Mouse (Mus musculus) cerebellum, adult 9-11 months (tissue): Measurements from ENCODE around the gene Cfap300.

Experiments used
- DNase-seq: peaks from one replicate; pipeline ENCODE4 v3.0.0; 2022

Cfap300 gene

DNA sequence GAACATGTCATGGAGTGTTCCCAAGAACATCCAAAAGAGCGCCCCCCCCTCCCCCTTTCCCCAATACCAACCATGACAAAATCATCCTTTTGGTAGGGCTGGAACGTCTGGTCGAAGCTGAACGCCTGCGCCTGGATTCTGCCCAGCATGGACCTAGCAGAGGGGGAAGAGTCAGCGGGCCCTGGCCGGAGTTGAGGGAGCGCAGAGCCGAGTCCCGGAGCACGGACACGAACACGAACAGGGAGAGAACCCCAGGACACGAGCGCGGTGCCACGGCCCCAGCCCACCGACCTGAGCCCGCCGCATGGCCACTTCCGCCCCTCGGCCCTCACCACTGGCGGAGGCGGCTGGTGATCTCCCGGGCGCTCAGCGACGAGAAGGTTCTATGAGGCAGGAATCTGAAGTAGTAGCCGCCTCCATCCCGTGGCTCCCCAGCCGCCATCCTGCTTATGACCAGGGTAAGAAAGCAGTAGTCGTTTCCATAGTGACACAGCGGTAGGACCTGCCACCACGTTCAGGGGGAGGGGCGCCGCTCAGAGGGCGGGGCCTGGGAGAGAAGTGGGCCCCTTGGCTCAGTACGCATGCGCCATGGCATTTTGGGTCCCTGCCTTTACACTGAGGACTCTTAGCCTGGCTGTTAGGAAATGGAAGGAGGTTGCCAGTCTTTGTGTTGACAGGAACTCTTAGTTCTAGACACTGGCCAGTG lies at the start of gene Cfap300:
Gene Cfap300, minus strand, starts transcription at position 486 of the 706 bp plus-strand sequence.
- DNase-seq: peak; percentile 97

DNA sequence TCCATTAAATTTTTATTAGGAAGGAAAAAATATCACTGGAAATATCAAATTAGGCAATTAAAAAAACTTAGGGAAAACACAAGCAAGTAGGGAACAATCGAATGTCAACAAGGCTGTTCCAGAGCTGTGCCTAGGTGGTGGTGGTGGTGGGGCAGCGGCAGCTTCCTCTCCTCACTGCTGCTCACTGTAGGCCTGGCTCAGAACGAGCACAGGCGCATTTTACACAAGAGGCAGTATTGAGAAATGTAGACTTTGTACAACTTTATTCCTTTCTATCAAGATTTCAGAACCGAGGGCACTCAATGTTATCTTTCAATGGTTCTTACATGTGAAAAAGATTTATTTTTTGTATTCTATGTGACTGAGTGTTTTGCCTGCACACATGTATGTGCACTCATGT lies 36.3 kb upstream of the Cfap300 start:
- no peak for DNase-seq

DNA sequence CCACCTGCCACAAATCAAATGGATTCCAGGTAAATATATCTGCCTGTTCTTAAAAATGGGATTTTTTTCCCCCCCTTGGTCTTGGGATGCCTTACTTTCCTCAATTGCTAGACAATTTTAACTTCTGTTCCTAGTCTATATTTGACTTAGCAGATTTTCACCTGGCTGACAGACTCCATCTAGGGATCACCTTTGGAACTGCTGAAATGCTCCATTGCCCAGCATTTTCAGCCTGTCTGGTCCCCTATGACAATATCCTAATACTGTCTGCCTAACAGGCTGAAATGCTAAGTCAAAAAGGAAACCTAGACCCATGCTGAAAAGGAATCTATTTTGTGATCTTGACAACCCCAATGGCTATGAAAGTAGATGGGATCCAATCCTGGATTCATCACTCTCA lies 31.7 kb upstream of the Cfap300 start:
- DNase-seq: no peak

DNA sequence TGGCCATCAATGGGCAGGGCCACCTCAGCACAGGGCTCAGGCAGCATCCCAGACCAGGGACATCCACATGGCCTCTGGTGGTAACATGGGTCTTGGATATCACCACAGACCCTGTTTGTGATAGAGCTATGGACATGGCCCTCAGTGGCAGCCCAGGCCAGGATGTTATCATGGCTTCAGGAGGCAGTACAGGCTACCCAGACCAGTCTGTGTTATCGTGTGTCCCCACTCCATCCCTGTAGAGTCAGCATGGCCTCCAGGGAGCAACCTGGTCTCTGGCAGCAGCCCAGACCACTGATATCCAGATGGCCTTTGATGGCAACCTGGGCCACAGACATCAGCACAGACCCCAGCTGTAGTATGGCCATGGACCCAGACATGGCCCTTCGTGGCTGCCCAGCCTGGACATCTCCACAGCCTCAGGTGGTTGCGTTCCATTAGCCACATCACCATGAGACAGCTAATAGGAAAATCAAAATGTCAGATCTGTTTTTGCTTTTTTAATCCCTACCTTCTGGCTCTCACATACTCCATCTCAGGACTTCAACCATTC lies 30.7 kb upstream of the Cfap300 start:
- DNase-seq: no peak

DNA sequence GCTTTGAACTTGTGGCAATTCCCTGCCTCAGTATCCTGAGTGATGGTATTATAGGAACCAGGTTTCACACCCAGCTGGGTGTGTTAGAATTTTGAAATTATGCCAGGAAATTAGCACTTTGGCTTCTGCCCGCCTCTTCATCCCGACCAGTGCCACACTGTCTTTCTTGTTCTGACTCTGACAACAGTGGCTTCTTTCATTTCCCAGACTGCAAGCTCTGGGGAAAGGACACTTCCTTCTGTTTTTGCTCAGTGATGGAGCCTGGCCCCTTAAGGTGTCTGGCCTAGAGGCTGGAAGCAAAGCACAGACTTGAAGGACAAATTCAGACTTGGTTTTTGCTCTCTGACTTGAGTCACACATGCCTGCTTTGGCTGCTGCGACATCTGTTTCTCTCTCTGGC lies 17.0 kb upstream of the Cfap300 start:
- no peak for DNase-seq

DNA sequence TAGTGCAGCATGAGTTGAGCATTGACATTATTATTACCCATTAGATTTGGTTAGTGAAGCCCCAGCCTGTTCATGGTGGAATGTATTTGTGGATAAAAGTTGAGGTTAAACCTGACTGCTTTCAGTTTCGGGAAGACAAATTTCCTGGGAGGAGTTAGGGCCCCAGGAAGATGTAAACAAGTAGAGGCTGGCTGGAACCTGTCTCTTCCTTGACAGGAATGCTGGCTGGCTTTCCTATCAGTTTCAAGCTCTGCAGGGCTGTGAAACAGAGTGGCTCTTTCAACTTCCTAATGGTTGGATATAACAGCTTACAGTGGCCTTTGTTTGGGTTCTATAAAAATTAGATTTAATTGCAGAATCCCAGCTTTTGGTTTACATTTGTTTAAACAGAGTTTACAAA lies 12.2 kb upstream of the Cfap300 start:
- no peak for DNase-seq

DNA sequence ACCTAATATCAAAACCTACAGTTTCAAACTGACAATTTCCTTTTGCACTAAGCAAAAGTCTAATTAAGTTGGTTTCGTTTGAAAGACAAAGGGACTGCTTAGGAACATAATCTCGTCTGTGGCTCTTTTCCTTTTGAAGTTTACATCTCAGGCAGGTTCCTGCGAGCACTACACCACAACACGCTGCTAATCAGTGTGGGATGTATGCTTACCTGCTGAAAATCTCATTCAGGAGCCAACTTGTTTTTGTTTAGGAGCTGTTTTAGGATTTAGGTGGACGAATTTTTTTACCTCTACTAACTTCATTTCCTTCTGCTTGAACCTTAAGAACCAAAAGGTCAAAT lies 393 bp upstream of the Cfap300 start:
- DNase-seq: no peak

DNA sequence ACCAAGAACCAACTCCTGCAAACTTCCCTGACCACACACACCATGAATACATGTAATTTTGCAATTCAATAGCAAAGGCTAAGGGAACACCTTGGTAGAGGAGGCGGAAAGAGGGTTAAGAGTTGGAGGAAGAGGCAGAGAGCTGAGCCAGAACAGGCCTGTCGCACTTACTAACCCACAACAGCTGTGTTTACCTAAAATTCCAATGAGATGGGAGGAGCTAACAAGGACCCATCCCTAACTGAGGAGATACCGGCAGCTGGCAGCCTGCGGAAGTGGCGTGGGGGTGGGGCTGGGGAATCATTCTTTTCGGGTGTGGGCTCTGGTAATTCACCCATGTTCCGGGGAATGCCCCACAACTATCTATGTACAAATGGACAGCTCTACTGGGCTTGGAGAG lies 7.1 kb downstream of the Cfap300 start:
- DNase-seq: no peak

DNA sequence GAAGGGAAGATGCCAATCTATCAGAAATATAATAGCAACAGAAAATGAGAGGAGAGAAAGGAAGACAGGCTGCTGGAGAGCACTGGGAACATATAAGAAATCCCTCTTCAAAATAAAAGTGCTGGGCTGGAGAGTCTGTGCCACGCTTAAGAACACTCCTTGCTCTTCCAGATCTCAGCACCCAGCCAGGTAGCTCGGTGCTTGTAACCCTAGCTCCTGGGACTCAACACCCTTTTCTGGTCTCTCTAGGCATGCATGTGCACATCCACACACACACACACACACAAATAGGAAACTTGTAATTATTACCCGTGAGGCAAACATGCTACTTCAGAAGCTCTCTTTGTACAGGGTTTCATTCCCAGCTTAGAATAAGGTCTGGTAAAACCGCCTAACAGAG lies 7.5 kb downstream of the Cfap300 start:
- no peak for DNase-seq

DNA sequence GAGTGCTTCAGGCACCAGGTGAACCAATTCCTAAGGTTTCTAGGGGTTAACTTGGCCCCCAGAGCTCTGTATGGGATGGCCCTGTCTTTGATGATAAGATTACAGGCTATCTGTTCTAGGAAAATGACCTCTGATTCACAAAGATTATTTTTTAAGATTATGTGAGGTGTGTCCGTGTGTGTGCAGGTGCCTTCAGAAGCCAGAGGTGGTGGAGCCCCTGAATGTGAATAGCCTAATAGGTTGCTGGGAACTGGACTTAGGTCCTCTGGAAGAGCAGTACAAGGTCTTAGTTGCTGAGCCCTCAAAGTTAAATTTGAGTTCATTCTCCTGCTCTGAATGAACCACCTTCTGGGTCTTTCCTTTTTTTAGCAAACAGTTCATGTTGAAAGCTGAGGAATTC lies 8.5 kb downstream of the Cfap300 start:
- DNase-seq: no peak

DNA sequence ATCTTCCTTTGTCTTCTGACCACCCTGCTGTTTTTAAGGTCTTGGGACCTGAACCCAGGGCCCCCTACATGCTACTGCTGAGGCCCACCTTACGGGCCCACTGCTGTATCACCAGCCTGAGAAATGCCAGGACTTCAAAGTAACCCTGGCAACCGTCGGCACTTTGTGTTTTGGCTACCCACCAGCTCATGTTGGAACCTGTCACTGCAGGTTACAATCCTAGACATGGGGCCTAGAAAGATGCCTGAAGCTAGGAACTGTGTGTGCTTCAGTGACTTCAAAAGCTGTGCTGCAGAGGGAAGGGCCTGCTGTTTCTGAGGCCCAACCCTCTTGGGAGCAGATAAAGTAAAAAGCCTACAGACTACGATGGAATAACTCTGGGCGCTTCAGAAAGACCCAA lies 9.8 kb downstream of the Cfap300 start:
- no peak for DNase-seq

DNA sequence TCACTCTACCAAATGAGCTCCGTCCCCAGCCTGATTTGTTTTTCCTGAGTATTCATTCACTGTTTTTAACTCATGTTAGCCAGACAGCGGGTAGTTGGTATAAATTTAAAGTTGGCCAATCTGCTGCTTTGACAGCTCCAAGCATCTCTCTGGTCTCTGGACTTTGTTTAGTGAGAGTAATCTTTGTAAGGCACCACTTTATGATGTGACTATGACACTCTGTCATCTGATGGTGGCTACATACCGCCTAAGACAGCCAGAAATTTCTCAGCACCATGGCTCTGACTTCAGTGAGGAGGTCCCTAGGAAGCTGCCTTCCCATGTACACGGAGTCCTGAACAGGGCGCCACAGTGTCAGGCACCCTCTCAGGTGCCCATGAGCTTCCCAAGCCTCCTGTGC lies 24.0 kb downstream of the Cfap300 start:
- no peak for DNase-seq

DNA sequence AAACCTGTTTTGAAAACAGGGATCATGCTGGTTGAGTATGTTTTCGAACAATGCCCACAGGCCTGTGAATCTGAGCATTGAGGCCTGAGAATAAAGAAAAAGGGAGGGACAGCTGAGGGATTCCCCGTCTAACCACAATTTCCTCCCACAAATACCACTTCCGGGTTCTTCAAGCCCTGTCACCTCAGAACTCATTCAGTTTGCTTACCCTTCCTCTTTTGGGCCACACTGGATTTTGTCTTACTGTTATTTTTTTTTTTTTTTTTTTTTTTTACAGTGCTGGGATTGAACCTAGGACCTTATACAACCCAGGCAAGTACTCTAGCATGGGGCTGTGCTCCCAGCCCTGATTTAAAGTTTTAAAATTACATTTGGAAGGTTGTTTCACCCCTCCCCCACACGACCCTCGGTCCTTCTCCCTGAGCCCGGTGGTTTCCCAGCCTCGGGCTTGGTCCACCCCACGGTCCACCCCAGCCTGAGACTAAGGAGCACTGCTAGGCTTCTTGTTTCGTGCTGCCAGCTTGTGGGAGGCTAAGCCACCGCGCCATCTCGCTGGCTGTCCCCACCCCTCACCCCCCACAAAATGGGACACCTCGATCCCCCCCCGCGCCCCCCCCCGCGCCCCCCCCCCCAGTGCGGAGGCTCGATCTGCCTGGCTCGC lies 25.2 kb downstream of the Cfap300 start:
- peak; percentile 54 for DNase-seq

DNA sequence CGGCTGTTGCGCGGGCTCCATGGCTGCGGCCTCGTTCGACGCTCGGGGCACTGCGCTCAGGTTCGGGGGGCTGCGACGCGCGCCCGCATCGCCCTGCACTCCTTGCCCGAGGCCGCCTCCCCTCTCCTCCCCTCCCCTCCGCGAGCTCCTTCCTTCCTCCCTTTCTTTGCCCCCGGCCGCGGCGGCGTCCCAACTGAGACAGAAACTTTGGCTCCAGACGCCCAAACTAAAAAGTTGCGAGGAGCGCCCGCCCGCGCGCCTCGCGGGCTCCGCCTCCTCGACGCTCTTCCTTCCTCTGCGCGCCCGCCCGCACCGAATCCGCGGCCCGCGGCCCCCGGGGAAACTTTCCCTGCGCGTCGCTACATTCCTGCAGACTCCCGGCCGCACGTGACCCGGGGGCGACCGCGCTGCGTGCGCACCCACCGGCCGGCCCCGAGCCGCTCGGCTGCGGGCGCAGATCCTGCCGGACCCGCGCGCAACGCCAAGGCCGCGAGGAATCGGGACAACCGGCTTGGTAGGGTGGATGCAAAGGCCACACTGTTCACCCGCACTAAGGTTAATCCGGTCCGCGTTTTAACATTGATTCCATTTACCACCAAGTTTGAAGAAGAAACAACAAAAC lies 38.1 kb downstream of the Cfap300 start, which contains the start of gene Yap1:
Gene Yap1, minus strand, starts transcription at position 227 of the 622 bp plus-strand sequence.
- peak; percentile 47 for DNase-seq

DNA sequence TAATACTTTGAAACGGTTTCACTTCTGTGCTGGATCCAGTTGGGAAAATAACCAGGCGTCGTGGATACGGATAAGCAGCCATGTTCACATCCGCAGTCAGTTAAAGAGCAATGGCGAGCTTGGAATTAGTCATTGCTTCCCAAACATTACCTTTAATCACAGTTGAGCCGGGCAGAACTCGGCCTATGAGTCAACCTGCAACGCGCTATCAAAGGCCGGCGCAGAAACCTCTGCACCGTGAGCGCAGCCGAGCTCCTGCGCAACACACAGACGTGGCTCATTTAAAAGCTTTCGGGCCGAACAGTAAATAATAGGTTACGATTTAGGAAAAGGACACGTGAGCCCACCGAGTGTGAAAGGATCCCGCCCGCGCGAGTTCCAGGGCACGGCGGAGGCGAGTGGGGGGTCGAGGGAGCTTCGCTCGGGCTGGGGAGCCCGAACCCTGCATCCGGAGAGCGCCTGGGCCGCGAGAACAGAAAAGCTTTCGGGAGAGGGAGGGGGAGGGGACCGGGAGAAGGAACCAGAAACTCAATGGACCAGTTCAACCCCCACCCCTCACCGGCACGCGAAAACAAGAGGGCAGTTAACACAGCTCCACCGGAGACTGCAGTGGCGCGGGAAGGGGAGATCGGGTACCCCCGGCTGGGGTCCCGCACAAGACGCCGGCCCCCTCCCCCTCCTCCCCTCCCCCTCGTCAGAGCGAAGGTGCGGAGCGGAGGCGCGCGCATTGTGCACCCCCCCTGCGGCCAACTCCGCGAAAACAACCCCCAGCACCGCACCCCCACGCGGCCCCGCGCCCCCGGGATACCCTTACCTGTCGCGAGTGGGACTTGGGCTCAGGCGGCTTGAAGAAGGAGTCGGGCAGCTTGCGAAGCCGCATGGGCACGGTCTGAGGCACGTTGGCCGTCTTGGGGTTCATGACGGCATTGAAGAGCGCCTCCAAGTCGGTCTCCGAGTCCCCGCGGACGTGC lies 39.0 kb downstream of the Cfap300 start:
- DNase-seq: peak; percentile 23

DNA sequence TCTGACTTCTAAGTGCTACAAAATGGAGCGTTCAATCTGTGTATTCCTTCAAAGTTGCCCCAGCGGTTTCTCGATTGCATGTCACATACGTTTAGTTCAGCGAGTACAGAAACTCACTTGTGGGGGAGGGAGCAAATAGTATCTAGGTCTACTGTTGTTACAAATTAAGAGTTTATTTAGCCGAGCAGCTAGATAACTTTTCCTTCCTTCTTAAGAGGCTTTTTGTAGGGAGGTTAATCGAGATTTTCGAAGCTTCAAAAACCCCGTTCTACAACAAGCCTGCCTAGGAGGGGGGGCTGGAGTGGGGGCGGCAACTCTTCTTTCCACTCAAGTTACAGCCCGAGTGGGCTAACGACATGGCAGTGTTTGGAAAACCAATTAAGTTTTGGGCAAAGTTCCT lies 39.8 kb downstream of the Cfap300 start:
- DNase-seq: no peak

DNA sequence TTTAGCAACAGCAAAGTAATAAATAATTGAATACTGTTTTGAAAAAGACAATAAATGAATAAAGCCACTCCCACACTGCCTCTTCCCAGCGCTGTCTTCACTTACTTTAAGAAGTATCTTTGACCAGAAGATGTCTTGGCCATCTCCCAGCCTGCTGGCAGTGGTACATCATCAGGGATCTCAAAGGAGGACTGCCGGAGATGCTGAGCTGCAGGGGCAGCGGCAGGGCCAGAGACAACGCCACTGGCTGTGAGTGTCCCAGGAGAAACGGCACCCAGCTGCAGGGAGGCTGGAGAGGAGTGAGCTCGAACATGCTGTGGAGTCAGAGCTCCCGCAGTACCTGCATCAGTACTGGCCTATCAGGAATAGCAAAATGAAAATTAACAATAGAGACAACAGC lies 41.3 kb downstream of the Cfap300 start:
- no peak for DNase-seq

DNA sequence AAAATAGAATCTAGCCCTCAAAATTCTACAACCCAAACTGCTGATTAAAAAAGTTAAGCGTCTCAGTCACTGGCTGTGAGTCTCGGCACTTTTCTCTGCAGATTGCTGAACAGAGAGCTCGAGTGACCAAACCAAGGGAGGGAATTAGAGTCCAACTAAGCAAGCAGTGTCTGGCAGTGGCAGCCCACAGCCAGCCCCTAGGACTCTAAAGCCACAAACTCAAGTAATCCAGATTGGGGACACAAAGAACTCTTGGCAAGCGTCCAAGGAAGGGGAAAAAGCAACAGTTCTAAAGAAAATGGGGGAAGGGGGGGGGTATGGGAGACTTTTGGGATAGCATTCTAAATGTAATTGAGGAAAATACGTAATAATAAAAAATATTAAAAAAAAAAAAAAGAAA lies 48.3 kb downstream of the Cfap300 start:
- no peak for DNase-seq

DNA sequence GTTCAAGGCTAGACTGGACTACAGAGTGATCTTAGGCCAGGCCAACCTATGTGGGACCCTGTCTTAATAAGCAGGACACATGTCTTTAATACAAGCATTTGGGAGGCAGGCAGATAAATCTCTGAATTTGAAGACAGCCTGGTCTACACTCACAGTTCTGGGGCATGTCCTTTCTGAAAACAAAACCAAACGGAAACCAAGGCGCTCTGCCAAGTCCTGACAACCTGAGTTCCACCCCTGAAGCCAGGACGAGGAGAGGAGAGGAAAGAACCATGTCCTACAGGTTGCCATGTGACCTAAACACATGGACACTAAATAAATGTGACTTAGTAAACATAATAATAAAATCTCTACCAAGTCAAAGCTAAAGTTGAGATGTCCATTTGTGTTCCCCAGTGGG lies 50.0 kb downstream of the Cfap300 start:
- DNase-seq: no peak

DNA sequence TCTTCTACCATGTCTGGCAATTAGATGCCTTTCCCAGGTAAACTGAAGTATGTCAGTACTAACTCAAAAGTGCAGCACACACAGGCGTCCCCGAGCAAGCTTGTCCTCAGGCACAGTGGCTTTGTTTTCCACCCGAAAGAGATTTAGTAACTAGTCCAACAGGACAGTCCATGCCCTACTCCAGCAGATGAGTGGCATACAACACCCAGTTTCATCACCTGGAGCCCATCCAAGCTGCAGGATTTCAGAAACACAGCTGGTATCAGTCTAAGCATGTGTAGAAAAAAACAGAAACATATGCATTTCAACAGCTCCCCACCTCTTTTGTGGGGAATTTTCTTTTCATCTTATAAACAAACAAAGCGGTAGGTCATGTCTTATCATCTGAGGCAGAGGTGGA lies 51.7 kb downstream of the Cfap300 start:
- DNase-seq: no peak

DNA sequence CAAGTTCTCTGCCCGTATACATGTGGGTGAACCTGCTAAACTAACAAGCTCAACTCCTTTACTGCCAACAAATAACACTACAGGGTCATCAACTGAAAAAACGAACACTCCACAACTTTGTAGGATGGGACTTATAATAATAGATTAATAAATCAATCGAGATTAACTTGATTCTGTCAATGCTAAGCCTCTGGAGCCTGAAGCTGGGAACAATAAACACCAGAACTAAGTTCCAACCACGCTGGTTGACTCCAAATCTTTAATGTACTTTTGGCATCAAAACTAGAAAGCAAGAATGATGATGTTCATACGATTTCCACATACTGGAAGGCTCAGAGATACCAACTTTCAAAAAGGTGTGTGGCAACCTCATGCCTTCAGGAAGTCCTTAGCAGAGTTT lies 55.5 kb downstream of the Cfap300 start:
- no peak for DNase-seq

DNA sequence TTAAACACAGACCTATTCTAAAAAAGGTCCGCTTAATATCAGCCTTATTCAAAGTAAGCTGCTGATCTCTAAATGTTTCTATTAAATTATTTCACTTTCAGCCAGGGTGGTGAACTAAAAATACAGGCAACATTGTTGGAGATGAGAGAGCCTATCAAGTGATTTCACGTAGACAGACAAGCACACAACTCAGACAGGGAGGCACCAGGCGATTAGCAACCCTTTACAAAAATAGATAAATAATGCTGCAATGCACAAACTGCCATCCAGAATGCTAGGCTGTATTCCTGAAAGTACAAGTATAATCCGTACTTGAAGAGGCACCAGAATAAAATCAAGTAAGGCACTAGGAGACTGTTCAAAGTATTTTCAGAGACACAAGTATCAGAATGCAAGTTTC lies 58.3 kb downstream of the Cfap300 start:
- no peak for DNase-seq

DNA sequence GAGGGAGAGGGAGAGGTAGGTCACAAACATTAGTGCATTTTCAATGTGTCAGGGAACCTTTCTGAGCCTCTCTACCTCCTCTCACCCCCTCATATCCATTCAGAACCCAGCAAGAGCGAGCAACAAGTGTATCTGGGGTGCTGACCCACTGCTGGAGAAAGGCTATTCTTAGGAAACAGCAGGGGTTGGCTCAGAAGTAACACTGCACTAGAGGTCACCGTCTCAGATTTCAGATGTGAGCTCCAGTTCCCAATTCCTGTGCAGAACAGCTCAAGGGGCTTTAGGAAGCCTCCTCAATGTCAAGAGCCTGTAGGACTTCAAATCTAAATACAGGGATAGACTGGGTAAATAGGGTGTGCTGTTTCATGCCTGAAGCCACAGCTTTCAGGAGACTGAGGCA lies 59.0 kb downstream of the Cfap300 start:
- DNase-seq: no peak
